Mouse (Mus musculus) hindbrain, embryonic 12.5 days (tissue): Measurements from ENCODE around the gene Tiam1. TPM values are rescaled to one million over a fixed set of nuclear protein-coding genes. Genes with fewer than 3 reads are reported as not detected.

Experiments
- ATAC-seq: fragments of 200-750 bp; cut with Nextera tagmentation; 2 replicates; pipeline ENCODE4 v1.8.0; 2017; ENCODE audit warnings: moderate TSS enrichment; ENCODE audit not compliant: low FRiP score
- H3K27ac ChIP-seq: fragments of 300-500 bp; sonication (generic); 2 replicates; pipeline ENCODE4 v1.5.1; 2016; ENCODE audit warnings: mild to moderate bottlenecking
- H3K27me3 ChIP-seq: fragments of 300-500 bp; sonication (generic); 2 replicates; pipeline ENCODE4 v1.6.1; 2016; ENCODE audit warnings: mild to moderate bottlenecking
- H3K36me3 ChIP-seq: fragments of 300-500 bp; sonication (generic); 2 replicates; pipeline ENCODE4 v1.6.1; 2016; ENCODE audit warnings: mild to moderate bottlenecking
- H3K4me1 ChIP-seq: fragments of 300-500 bp; sonication (generic); 2 replicates; pipeline ENCODE4 v1.6.1; 2016
- H3K4me2 ChIP-seq: fragments of 300-500 bp; sonication (generic); replicated peaks from 2 replicates; pipeline ENCODE4 v1.6.1; 2016; ENCODE audit warnings: mild to moderate bottlenecking
- H3K4me3 ChIP-seq: fragments of 300-500 bp; sonication (generic); 2 replicates; pipeline ENCODE4 v1.5.1; 2016; ENCODE audit warnings: mild to moderate bottlenecking
- H3K9ac ChIP-seq: fragments of 300-500 bp; sonication (generic); 2 replicates; pipeline ENCODE4 v1.6.1; 2016; ENCODE audit warnings: mild to moderate bottlenecking, moderate library complexity
- H3K9me3 ChIP-seq: fragments of 300-500 bp; sonication (generic); replicated peaks from 2 replicates; pipeline ENCODE4 v1.6.1; 2016; ENCODE audit warnings: mild to moderate bottlenecking
- WGBS: fragments of 180-500 bp; shearing (Covaris S2); methylation state at CpG from one replicate; pipeline ENCODE4 v1.1.7; 2016; 5-methylcytosine and 5-hydroxymethylcytosine counted together
- polyA plus RNA-seq: library from polyadenylated mRNA; unstranded; fragments of >200 nt; fragmentation: Nextera tagmentation; extraction: Ambion mirVana; gene quantifications from 2 replicates; pipeline ENCODE4 v1.2.1, GENCODE M21; 2016

The Tiam1 gene
- polyA plus RNA-seq, 1 experiment from 2014 or later: 25.7 TPM

DNA sequence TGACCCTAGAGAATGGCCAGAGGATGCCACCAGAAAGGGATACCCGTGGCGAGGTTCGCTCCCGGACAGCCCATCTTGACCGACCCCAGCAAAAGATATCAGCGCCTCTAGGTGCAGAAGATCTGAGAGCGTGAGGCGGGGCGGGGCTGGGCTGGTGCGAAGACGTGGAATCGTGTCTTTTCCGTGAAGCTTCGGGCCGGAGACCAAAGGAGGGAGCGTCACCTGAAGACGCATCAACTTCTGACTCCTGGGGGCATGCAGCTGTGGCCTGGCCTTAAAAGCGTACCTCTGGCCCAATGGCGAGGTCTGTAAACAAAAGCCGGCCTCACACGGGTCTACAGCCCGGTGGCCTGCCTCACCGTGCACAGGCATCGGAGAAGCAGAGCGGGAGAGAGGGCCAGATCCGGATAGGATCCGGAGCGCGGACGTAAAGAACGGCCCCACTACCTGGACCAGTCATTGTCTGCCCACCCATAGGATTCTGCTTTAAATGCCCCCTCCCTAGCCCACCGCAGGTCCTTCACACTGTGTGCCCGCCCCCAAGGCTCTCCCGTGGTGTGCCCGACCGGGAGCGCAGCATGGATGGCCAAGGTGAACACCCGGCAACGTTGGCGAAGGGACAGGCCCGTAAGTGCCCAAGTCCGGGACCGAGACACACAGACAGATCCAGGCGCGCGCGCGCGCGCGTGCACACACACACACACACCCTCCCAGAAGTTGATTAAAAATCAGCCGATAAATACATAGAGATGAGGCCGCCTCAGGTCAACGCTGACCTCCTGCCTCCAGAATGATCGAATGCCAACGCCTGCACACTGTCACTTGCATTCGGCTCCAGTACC lies 774 bp downstream of the Tiam1 start:
- H3K27me3 ChIP-seq: no peaks in the 10 kb centered on the region
- H3K4me2 ChIP-seq: peak overlapping the region; percentile 59
- peak; percentile 26 for ATAC-seq
- H3K9me3 ChIP-seq: no peaks in the 10 kb centered on the region
- H3K4me3 ChIP-seq: peak overlapping the region; percentile 76
- peak overlapping the region; percentile 82 for H3K9ac ChIP-seq
- peaks cover 2% of the 10 kb centered on the region; the same call in 1 of the 2 replicates for H3K36me3 ChIP-seq
- H3K27ac ChIP-seq: peak overlapping the region; percentile 94
- under 1% methylated on average over 57 of the region's 57 CpGs for WGBS
- peaks cover 37% of the 10 kb centered on the region for H3K4me1 ChIP-seq

DNA sequence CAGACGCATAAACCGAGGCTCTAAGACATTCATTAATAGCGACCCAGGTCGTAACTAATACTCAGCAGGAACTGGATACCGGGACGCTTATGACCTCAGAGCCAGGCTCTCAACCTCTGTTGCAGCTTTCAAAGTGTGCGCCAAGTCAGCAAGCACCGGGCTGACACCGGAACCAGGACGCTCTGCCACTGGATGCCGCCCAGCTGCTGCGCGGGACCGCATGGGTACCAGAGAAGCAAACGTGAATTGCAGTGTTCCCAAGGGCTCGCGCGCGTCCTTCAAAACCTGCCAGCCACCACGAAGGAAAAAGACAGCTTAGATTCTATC lies 1.4 kb downstream of the Tiam1 start:
- WGBS: 2% methylated on average over 20 of the region's 20 CpGs

DNA sequence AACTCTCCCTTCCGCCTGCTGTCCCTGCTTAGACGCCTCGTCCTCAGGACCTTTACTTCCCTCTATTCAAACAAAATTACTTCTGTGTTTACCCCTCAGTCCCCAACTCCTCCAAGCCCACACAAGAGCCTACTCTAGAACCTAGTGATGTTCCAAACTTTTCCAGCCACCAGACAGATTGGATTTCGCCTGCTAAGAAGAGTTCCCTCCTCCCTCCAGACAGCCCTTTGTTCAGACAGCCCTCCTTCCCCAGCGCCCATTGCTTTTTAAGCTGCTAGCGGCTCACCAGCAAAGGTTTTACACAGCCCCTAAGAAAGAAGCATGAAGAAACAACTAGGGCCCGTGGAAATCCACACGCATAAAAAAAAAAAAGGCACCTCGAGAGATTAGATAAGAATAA lies 2.0 kb downstream of the Tiam1 start:
- 25% methylated on average over 9 of the region's 9 CpGs for WGBS

More for the DNA sequence above, 1.4 kb downstream of the Tiam1 start:
- H3K27me3 ChIP-seq: no peaks in the 10 kb centered on the region
- H3K9ac ChIP-seq: peak overlapping the region; percentile 82
- H3K27ac ChIP-seq: peak overlapping the region; percentile 94; the same call in 1 of the 2 replicates
- H3K4me3 ChIP-seq: peak overlapping the region; percentile 76
- peak overlapping the region; percentile 59 for H3K4me2 ChIP-seq
- H3K4me1 ChIP-seq: peaks cover 37% of the 10 kb centered on the region
- no peak for ATAC-seq
- peaks cover 8% of the 10 kb centered on the region; the same call in 1 of the 2 replicates for H3K36me3 ChIP-seq
- H3K9me3 ChIP-seq: no peaks in the 10 kb centered on the region

DNA sequence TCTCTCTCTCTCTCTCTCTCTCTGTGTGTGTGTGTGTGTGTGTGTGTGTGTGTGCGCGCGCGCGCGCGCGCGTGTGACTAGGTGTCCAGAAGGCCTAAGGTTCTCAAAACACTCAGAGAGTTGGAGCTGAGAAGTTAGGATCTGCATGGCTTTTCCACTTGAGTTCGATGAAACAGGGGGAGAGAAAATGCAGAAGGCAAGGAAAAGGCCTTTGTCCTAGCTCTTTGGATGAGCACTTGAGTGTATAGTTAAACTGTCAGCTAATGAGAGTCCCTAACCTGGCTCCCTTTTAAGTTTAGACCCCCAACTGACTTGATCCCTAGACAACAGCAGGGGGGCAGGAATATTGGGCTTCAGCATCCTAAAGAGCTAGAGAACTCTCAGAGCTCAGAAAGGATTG lies 3.0 kb downstream of the Tiam1 start:
- Histone ChIP-seq H3K27me3 (no peaks in the 10 kb centered on the region), H3K4me3 (no peak overlapping the region), H3K27ac (no peak overlapping the region), H3K9ac (no peak overlapping the region), H3K36me3 (peaks cover 12% of the 10 kb centered on the region; the same call in 1 of the 2 replicates), H3K4me2 (no peak overlapping the region), H3K4me1 (peaks cover 37% of the 10 kb centered on the region), H3K9me3 (no peaks in the 10 kb centered on the region)
- no peak for ATAC-seq
- WGBS: 86% methylated on average over 10 of the region's 10 CpGs

More for the DNA sequence above, 2.0 kb downstream of the Tiam1 start:
- no peaks in the 10 kb centered on the region for H3K27me3 ChIP-seq
- no peaks in the 10 kb centered on the region for H3K9me3 ChIP-seq
- peak overlapping the region; percentile 59 for H3K4me2 ChIP-seq
- H3K9ac ChIP-seq: peak overlapping the region; percentile 13; the same call in 1 of the 2 replicates
- H3K4me1 ChIP-seq: peaks cover 37% of the 10 kb centered on the region
- peaks cover 12% of the 10 kb centered on the region; the same call in 1 of the 2 replicates for H3K36me3 ChIP-seq
- peak overlapping the region; percentile 76 for H3K4me3 ChIP-seq
- H3K27ac ChIP-seq: no peak overlapping the region
- ATAC-seq: no peak

DNA sequence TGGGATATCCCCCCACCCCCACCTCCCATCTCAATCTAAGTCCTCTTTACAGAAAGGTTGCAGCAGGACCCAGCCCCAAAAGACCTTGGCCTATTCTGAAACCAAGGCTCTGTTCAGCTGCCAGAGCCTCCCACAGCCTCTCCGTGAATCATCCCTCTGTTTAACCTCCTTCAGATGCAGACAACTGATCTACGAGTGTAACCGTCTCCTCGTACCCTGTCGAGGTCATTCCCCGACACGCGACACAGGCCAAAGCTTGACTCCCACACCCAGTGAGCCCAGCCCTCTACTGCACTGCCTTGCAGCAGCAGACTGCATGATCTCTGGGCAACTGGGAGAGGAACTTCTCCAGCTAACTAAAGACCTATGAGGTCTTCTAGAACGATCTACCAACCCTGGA lies 3.9 kb downstream of the Tiam1 start:
- WGBS: 56% methylated on average over 9 of the region's 9 CpGs
- ATAC-seq: no peak
- no peaks in the 10 kb centered on the region for H3K9me3 ChIP-seq
- H3K4me1 ChIP-seq: peaks cover 33% of the 10 kb centered on the region
- H3K4me2 ChIP-seq: 0 out of 2 replicates have a peak overlapping the region, but pooled peaks have one; percentile 11
- no peak overlapping the region for H3K27ac ChIP-seq
- H3K36me3 ChIP-seq: peaks cover 12% of the 10 kb centered on the region; the same call in 1 of the 2 replicates
- H3K4me3 ChIP-seq: no peak overlapping the region
- H3K9ac ChIP-seq: no peak overlapping the region
- H3K27me3 ChIP-seq: no peaks in the 10 kb centered on the region

DNA sequence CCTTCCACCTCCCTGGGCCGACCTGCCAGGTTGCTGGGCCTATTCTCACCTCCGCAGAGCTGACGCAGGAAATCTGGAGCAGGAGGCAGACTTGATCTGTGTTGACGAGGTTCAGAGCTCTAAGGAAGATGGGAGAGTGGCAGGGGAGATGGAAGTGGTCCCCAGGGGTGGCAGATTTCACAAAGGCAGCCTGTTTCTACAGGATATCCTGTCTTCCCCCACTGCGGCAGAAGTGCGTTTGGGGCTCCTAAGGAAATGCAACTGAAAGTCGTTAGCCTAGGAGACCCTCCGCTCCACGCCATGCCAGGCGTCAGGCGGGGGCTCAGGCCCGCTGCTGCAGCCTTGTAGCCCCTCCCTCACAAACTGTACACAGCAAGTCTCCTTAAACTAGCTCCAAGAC lies 5.4 kb downstream of the Tiam1 start:
- Histone ChIP-seq H3K4me3 (no peak overlapping the region), H3K9me3 (no peaks in the 10 kb centered on the region), H3K27ac (0 out of 2 replicates have a peak overlapping the region, but pooled peaks have one; percentile 23), H3K36me3 (peaks cover 12% of the 10 kb centered on the region; the same call in 1 of the 2 replicates), H3K9ac (no peak overlapping the region), H3K27me3 (no peaks in the 10 kb centered on the region; the same call in 1 of the 2 replicates), H3K4me2 (no peak overlapping the region), H3K4me1 (peaks cover 30% of the 10 kb centered on the region)
- ATAC-seq: no peak
- 67% methylated on average over 12 of the region's 12 CpGs for WGBS

DNA sequence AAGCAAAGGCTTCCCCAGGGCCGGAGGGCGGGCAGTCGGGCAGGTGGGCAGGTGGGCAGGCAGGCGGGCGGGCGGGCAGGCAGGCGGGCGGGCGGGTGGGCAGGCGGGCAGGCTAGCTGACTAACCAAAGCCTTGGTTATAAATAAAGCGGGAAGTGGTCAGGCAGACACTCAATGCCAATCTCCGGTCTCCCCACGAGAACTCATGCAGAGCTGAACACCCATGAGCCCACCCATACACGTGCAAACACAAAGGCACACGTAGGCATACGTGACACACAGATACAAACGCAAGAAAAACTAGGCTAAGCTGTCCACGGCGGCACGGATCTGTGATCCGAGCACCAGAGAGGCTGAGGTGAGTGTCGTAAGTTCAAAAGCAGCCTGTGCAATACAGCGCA lies 6.4 kb downstream of the Tiam1 start:
- Histone ChIP-seq H3K27me3 (no peaks in the 10 kb centered on the region; the same call in 1 of the 2 replicates), H3K27ac (no peak overlapping the region), H3K4me2 (no peak overlapping the region), H3K9ac (no peak overlapping the region), H3K36me3 (peaks cover 12% of the 10 kb centered on the region; the same call in 1 of the 2 replicates), H3K4me1 (peaks cover 35% of the 10 kb centered on the region), H3K9me3 (no peaks in the 10 kb centered on the region), H3K4me3 (no peak overlapping the region)
- 94% methylated on average over 23 of the region's 23 CpGs for WGBS
- no peak for ATAC-seq

DNA sequence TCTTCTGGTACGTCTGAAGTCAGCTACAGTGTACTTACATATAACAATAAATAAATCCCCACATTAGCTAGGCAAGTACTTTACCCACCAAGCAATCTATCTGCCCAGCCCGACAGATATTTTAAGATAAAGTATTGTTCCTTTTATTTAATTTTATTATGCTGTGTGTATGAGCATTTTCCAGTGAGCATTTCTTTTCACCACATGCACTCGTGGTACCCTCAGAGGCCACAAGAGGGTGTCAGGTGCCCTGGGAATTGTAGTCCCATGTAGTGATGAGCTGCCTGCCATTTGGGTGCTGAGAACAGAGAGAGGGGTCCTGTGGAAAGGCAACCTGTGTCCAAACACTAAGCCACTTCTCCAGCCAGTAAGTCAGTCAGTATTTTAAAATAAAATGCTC lies 8.0 kb downstream of the Tiam1 start:
- H3K27ac ChIP-seq: no peak overlapping the region
- no peak for ATAC-seq
- peaks cover 12% of the 10 kb centered on the region; the same call in 1 of the 2 replicates for H3K36me3 ChIP-seq
- no peaks in the 10 kb centered on the region for H3K9me3 ChIP-seq
- H3K4me3 ChIP-seq: no peak overlapping the region
- H3K4me2 ChIP-seq: no peak overlapping the region
- H3K4me1 ChIP-seq: peaks cover 27% of the 10 kb centered on the region
- WGBS: 95% methylated on average over 3 of the region's 3 CpGs
- H3K27me3 ChIP-seq: no peaks in the 10 kb centered on the region; the same call in 1 of the 2 replicates
- no peak overlapping the region for H3K9ac ChIP-seq

DNA sequence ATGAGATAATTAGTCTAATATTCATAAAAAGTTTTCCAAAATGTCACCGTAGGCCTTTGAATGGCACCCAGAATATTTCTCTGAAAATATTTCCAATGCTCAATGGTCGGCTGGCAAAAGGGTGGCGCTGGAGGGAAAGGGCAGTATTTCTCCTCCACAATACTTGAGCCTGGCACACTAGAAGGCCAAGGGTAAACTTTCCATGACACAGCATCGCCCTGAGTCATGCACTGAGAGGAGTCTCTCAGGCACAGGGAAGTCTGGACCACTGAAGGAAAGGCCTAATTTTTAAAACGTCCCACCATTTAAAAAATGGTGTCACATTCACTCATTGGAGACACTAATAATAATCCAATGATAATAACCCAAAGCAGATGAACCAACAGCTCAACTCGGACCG lies 9.2 kb downstream of the Tiam1 start:
- no peak for ATAC-seq
- H3K9me3 ChIP-seq: no peaks in the 10 kb centered on the region
- peaks cover 12% of the 10 kb centered on the region; the same call in 1 of the 2 replicates for H3K36me3 ChIP-seq
- no peak overlapping the region for H3K4me2 ChIP-seq
- H3K27me3 ChIP-seq: no peaks in the 10 kb centered on the region; the same call in 1 of the 2 replicates
- no peak overlapping the region for H3K27ac ChIP-seq
- H3K9ac ChIP-seq: no peak overlapping the region
- H3K4me3 ChIP-seq: no peak overlapping the region
- 89% methylated on average over 7 of the region's 7 CpGs for WGBS
- H3K4me1 ChIP-seq: peaks cover 18% of the 10 kb centered on the region

DNA sequence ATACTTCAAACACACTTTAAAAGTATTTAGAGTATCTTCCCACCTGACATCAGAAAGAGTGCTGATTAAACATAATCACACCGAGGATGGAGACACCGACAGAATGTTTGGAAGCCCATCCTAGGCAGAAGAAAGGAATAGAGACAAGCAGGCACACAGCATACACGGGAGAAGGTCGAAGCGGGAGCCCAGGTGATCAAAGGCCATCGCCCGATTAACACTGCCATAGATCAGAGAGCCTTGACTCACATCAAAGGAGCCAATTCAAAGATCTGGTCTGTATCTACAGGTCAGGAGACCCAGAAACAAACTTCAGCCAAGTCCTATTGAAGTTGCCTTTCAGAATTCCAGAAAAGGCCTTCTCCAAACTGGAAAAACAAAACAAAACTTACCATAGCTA lies 10.8 kb downstream of the Tiam1 start:
- Histone ChIP-seq H3K4me1 (peaks cover 18% of the 10 kb centered on the region), H3K9ac (no peak overlapping the region), H3K27ac (no peak overlapping the region), H3K36me3 (peaks cover 10% of the 10 kb centered on the region; the same call in 1 of the 2 replicates), H3K9me3 (no peaks in the 10 kb centered on the region), H3K4me2 (no peak overlapping the region), H3K27me3 (no peaks in the 10 kb centered on the region; the same call in 1 of the 2 replicates), H3K4me3 (no peak overlapping the region)
- no peak for ATAC-seq
- 59% methylated on average over 7 of the region's 7 CpGs for WGBS

DNA sequence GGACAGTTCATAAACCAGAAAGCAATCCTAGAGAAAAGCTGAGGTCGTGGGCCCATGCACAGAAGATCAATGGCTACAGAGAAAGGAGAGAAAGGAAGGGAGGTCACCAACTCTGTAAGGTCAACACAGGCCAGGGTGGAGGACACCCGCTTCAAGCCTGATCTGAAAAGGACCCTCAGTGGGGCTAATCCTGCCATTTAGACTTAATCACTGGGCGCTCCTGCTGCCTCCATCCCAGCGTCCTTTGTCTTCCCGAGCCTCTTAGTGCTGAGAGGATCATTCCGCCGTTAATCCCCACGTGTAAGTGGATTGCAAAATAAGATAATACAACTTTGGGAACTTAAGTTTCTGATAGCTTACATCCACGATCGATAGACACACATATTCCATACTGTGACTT lies 11.2 kb downstream of the Tiam1 start:
- 24% methylated on average over 10 of the region's 10 CpGs for WGBS
- H3K4me2 ChIP-seq: no peak overlapping the region

DNA sequence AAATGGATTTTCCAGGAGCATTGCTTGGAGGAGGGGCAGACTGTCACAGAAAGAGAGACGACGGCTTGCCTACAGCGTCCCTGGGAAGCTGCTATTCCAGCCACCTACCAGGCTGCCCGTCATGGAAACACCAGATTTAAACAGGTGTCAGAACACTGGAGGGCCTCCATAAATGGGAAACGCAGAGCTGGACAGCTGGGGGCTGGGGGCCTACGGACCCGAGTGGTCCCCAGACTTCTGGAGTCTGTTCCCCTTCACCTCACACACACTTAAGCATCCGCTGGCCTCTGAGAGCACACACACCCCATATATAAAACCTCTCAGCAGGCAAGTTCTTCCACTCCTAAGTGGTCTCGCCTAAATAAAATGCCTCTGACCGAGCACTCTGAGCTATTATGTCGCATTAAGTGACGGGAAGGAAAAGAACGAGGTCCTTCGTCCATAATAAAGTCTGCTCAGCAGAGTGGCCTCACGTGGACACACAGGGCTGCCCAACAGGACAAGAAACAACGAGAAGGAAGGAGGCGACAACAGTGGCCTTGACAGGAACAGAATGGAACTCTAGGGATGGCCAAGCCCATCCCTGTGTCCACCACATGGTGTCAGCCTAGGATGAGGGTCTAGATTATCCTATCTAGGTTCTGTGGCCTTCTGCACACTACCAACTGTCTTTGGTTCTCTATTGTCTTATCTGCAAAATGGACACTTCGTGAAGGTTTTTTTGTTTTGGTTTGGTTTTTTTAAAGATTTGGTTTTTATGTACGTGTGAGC lies 14.6 kb downstream of the Tiam1 start:
- Histone ChIP-seq H3K9ac (no peak overlapping the region), H3K36me3 (no peaks in the 10 kb centered on the region), H3K27me3 (no peaks in the 10 kb centered on the region; the same call in 1 of the 2 replicates), H3K27ac (no peak overlapping the region), H3K4me3 (no peak overlapping the region), H3K4me1 (peaks cover 28% of the 10 kb centered on the region), H3K4me2 (no peak overlapping the region), H3K9me3 (no peaks in the 10 kb centered on the region)
- 40% methylated on average over 19 of the region's 19 CpGs for WGBS
- peak; percentile 29 for ATAC-seq

More for the DNA sequence above, 11.2 kb downstream of the Tiam1 start:
- Histone ChIP-seq H3K9ac (no peak overlapping the region), H3K9me3 (no peaks in the 10 kb centered on the region), H3K27me3 (no peaks in the 10 kb centered on the region; the same call in 1 of the 2 replicates), H3K36me3 (peaks cover 5% of the 10 kb centered on the region; the same call in 1 of the 2 replicates), H3K4me3 (no peak overlapping the region), H3K4me1 (peaks cover 18% of the 10 kb centered on the region), H3K27ac (no peak overlapping the region)
- no peak for ATAC-seq
